Mouse (Mus musculus) embryonic fibroblast, embryonic 13.5 days (primary cell): Measurements from ENCODE around the gene Gm49354.

Experiments
- CTCF ChIP-seq: IDR thresholded peaks from 2 replicates; pipeline ENCODE4 v1.5.1; 2011; ENCODE audit warnings: mild to moderate bottlenecking, control low read depth, low read length, moderate library complexity, borderline replicate concordance; ENCODE audit not compliant: insufficient read depth
- POLR2A ChIP-seq: IDR thresholded peaks from 2 replicates; pipeline ENCODE4 v1.6.1; 2011; ENCODE audit warnings: low read depth, mild to moderate bottlenecking, control low read depth, low read length, moderate library complexity

DNA sequence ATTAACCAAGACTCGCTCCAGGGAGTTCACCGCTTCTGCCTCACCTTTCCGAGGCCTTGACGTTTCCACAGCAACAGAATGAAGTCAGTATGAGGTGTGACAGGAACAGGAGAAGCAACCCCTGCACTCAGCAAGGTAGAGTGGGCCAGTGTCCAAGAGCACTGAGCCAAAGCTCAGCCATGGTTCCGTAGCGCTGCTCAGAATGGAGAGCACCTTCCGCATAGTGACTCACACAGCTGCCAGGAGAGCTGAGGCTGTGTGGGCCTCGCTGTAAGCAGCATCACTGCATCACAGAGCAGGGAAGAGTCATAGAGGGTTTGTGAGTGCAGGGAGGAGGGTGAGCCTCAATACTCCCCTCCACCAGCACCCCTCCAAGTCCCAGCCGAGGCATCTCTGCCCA, 35.3 kb downstream of the Gm49354 start, which contains the start of gene 1700014D04Rik:
- TF ChIP-seq CTCF (no peak), POLR2A (no peak)
